Mouse (Mus musculus) heart, adult 2 months (tissue): Measurements from ENCODE around the gene Gsta4. TPM values are rescaled to one million over a fixed set of nuclear protein-coding genes. Genes with fewer than 3 reads are reported as not detected.

ENCODE experiments used
- DNase-seq, 2 experiments: peaks; one replicate each; pipeline ENCODE4 v3.0.0; 2021
- H3K27ac ChIP-seq: fragments of 200-600 bp; 2 replicates; pipeline ENCODE4 v1.8.1; 2022
- H3K27me3 ChIP-seq: fragments of 200-500 bp; 2 replicates; pipeline ENCODE4 v1.6.1; 2012; ENCODE audit warnings: mild to moderate bottlenecking, low read length, inconsistent platforms, mixed read lengths; ENCODE audit not compliant: control insufficient read depth, insufficient read depth
- H3K36me3 ChIP-seq: fragments of 200-500 bp; 2 replicates; pipeline ENCODE4 v1.6.1; 2012; ENCODE audit warnings: low read length, inconsistent platforms; ENCODE audit not compliant: control insufficient read depth, insufficient read depth
- H3K4me1 ChIP-seq: fragments of 200-500 bp; 2 replicates; pipeline ENCODE4 v1.6.1; 2011; ENCODE audit warnings: low read length; ENCODE audit not compliant: control insufficient read depth, insufficient read depth
- H3K4me3 ChIP-seq: fragments of 200-600 bp; 2 replicates; pipeline ENCODE4 v1.8.1; 2022
- H3K79me2 ChIP-seq: fragments of 200-500 bp; replicated peaks from 2 replicates; pipeline ENCODE4 v1.6.1; 2012; ENCODE audit warnings: mild to moderate bottlenecking, inconsistent platforms, low read length, moderate library complexity, mixed read lengths; ENCODE audit not compliant: control insufficient read depth, insufficient read depth
- H3K9ac ChIP-seq: fragments of 200-500 bp; 2 replicates; pipeline ENCODE4 v1.6.1; 2012; ENCODE audit warnings: low read depth, mild to moderate bottlenecking, control low read depth, inconsistent platforms, low read length, mixed read lengths
- CTCF ChIP-seq: fragments of 200-600 bp; IDR thresholded peaks from 2 replicates; pipeline ENCODE4 v1.8.1; 2022; ENCODE audit warnings: antibody characterized with exemption, mild to moderate bottlenecking, moderate library complexity
- EP300 ChIP-seq: fragments of 200-500 bp; IDR thresholded peaks from 2 replicates; pipeline ENCODE4 v1.6.1; 2011; ENCODE audit warnings: low read depth, low read length, control low read depth; ENCODE audit not compliant: insufficient read depth
- POLR2A ChIP-seq: fragments of 200-500 bp; IDR thresholded peaks from 2 replicates; pipeline ENCODE4 v1.6.1; 2011; ENCODE audit warnings: mild to moderate bottlenecking, low read depth, low read length, control low read depth; ENCODE audit not compliant: insufficient read depth
- WGBS: fragments of 180-500 bp; shearing (Covaris S2); methylation state at CpG from one replicate; pipeline ENCODE4 v1.1.7; 2018; 5-methylcytosine and 5-hydroxymethylcytosine counted together
- intact Hi-C: fragments of 180-260 bp; cut with DNase I; formaldehyde crosslinking; loops from one replicate; pipeline ENCODE4 v1.15.1; 2025
- polyA plus RNA-seq: library from polyadenylated mRNA; depleted of rRNA; stranded (reverse); fragments of >200 nt; gene quantifications from 2 replicates; pipeline ENCODE4 v1.2.3, GENCODE M21; 2012
- total RNA-seq, 2 experiments: library from RNA; stranded (reverse); gene quantifications; 2 replicates each; pipeline ENCODE4 v1.2.3; 2021

The Gsta4 gene
- total and polyA plus RNA-seq, 3 experiments = 53.4 to 104 (median 100) TPM

GRCm38 (mm10) chr9:78185686-78186085 lies 3.1 kb downstream of the Gsta4 start:
- no peak overlapping the region for H3K27ac ChIP-seq
- DNase-seq = no peak
- intact Hi-C loops = no loop called here
- WGBS = 66% methylated on average over 9 of the region's 9 CpGs
- TF ChIP-seq POLR2A (0 out of 2 replicates have a peak, but pooled peaks have one; percentile 17), CTCF (no peak)
- H3K36me3 ChIP-seq = no peaks in the 10 kb centered on the region
- H3K4me1 ChIP-seq = peaks cover 1% of the 10 kb centered on the region; the same call in 1 of the 2 replicates
- H3K9ac ChIP-seq = no peak overlapping the region
- H3K79me2 ChIP-seq = no peaks in the 10 kb centered on the region
- no peak overlapping the region for H3K4me3 ChIP-seq
- H3K27me3 ChIP-seq = no peaks in the 10 kb centered on the region

GRCm38 (mm10) chr9:78188910-78189309 lies 6.3 kb downstream of the Gsta4 start:
- H3K27ac ChIP-seq = no peak overlapping the region
- intact Hi-C loops = no loop called here
- H3K79me2 ChIP-seq = no peaks in the 10 kb centered on the region
- peaks cover 3% of the 10 kb centered on the region for H3K4me1 ChIP-seq
- WGBS = 83% methylated on average over 8 of the region's 8 CpGs
- H3K36me3 ChIP-seq = no peaks in the 10 kb centered on the region
- TF ChIP-seq EP300 = no peak
- TF ChIP-seq CTCF = no peak
- TF ChIP-seq POLR2A = no peak
- H3K4me3 ChIP-seq = no peak overlapping the region
- H3K27me3 ChIP-seq = no peaks in the 10 kb centered on the region
- H3K9ac ChIP-seq = no peak overlapping the region
- no peak for DNase-seq

GRCm38 (mm10) chr9:78190651-78191634 lies 8.4 kb downstream of the Gsta4 start:
- TF ChIP-seq CTCF (no peak), EP300 (no peak), POLR2A (no peak)
- peak overlapping the region; percentile 45 for H3K4me3 ChIP-seq
- intact Hi-C loops = loop anchor here (5.0 kb wide), 1 partner anchor 79 kb away; no protein-coding TSS in a partner anchor
- H3K36me3 ChIP-seq = no peaks in the 10 kb centered on the region
- no peaks in the 10 kb centered on the region for H3K79me2 ChIP-seq
- peaks cover 3% of the 10 kb centered on the region for H3K4me1 ChIP-seq
- no peak for DNase-seq
- WGBS = 16% methylated on average over 19 of the region's 19 CpGs
- no peak overlapping the region; the same call in 1 of the 2 replicates for H3K9ac ChIP-seq
- H3K27me3 ChIP-seq = no peaks in the 10 kb centered on the region
- no peak overlapping the region; the same call in 1 of the 2 replicates for H3K27ac ChIP-seq

GRCm38 (mm10) chr9:78191736-78192135 lies 9.2 kb downstream of the Gsta4 start:
- peak overlapping the region; percentile 64; the same call in 1 of the 2 replicates for H3K27ac ChIP-seq
- H3K27me3 ChIP-seq = no peaks in the 10 kb centered on the region
- peak; percentile 51 to 53 for DNase-seq
- no peaks in the 10 kb centered on the region for H3K36me3 ChIP-seq
- peaks cover 3% of the 10 kb centered on the region for H3K4me1 ChIP-seq
- WGBS = 3% methylated on average over 18 of the region's 18 CpGs
- TF ChIP-seq POLR2A = peak; percentile 69
- TF ChIP-seq CTCF = no peak
- H3K79me2 ChIP-seq = no peaks in the 10 kb centered on the region
- peak overlapping the region; percentile 45 for H3K4me3 ChIP-seq
- intact Hi-C loops = loop anchor here (2.0 to 5.0 kb wide), 2 partner anchors 15 to 79 kb away; no protein-coding TSS in a partner anchor
- peak overlapping the region; percentile 56 for H3K9ac ChIP-seq

- peaks cover 3% of the 10 kb centered on the region for H3K4me1 ChIP-seq
- H3K79me2 ChIP-seq = no peaks in the 10 kb centered on the region
- H3K36me3 ChIP-seq = no peaks in the 10 kb centered on the region
- H3K4me3 ChIP-seq = no peak overlapping the region
- H3K27me3 ChIP-seq = no peaks in the 10 kb centered on the region
- intact Hi-C loops = loop anchor here (2.0 to 5.0 kb wide), 2 partner anchors 17 to 82 kb away; no protein-coding TSS in a partner anchor
- H3K27ac ChIP-seq = no peak overlapping the region
- H3K9ac ChIP-seq = no peak overlapping the region
- 42% methylated on average over 9 of the region's 9 CpGs for WGBS
- DNase-seq = peak in 1 of 2 experiments; percentile 38
- peak; percentile 95; the same call in 1 of the 2 replicates for TF ChIP-seq CTCF
- no peak for TF ChIP-seq POLR2A
- no peak for TF ChIP-seq EP300
Measured at GRCm38 (mm10) chr9:78193902-78194597, 11.5 kb downstream of the Gsta4 start.
